Mouse (Mus musculus) limb, embryonic 11.5 days (tissue): Measurements from ENCODE around the gene Arhgap27. TPM values are rescaled to one million over a fixed set of nuclear protein-coding genes. Genes with fewer than 3 reads are reported as not detected.
A peak's percentile ranks its signal among the peaks of the same experiment; 100 is the strongest.

Experiments used
- ATAC-seq: fragments of 200-750 bp; cut with Nextera tagmentation; 2 replicates; pipeline ENCODE4 v1.8.0; 2017; ENCODE audit warnings: low read depth; ENCODE audit not compliant: insufficient number of reproducible peaks, low FRiP score, low TSS enrichment
- DNase-seq: peaks from one replicate; pipeline ENCODE4 v3.0.0-alpha.2; 2015; ENCODE audit warnings: low spot score
- H3K27ac ChIP-seq: fragments of 300-500 bp; sonication (generic); replicated peaks from 2 replicates; pipeline ENCODE4 v1.5.1; 2014; ENCODE audit warnings: low read depth, mild to moderate bottlenecking, low read length
- H3K27me3 ChIP-seq: fragments of 300-500 bp; sonication (generic); 2 replicates; pipeline ENCODE4 v1.6.1; 2014; ENCODE audit warnings: mild to moderate bottlenecking, low read length, mixed read lengths; ENCODE audit not compliant: control insufficient read depth, insufficient read depth
- H3K36me3 ChIP-seq: fragments of 300-500 bp; sonication (generic); 2 replicates; pipeline ENCODE4 v1.6.1; 2014; ENCODE audit warnings: mild to moderate bottlenecking, low read length, moderate library complexity, mixed read lengths; ENCODE audit not compliant: control insufficient read depth, insufficient read depth
- H3K4me1 ChIP-seq: fragments of 300-500 bp; sonication (generic); 2 replicates; pipeline ENCODE4 v1.6.1; 2014; ENCODE audit warnings: low read length, mixed read lengths; ENCODE audit not compliant: control insufficient read depth, insufficient read depth
- H3K4me2 ChIP-seq: fragments of 300-500 bp; sonication (generic); 2 replicates; pipeline ENCODE4 v1.6.1; 2014; ENCODE audit warnings: low read depth, mild to moderate bottlenecking, moderate library complexity; ENCODE audit not compliant: severe bottlenecking
- H3K4me3 ChIP-seq: fragments of 300-500 bp; sonication (generic); 2 replicates; pipeline ENCODE4 v1.5.1; 2014; ENCODE audit warnings: low read depth, low read length
- H3K9ac ChIP-seq: fragments of 300-500 bp; sonication (generic); 2 replicates; pipeline ENCODE4 v1.6.1; 2014; ENCODE audit warnings: mild to moderate bottlenecking, low read length
- H3K9me3 ChIP-seq: fragments of 300-500 bp; sonication (generic); 2 replicates; pipeline ENCODE4 v1.6.1; 2016; ENCODE audit warnings: low read length; ENCODE audit not compliant: control insufficient read depth
- WGBS: fragments of 180-500 bp; shearing (Covaris S2); extraction: QIAGEN DNeasy Blood & Tissue Kit; methylation state at CpG from one replicate; pipeline ENCODE4 v1.1.7; 2014; 5-methylcytosine and 5-hydroxymethylcytosine counted together
- polyA plus RNA-seq: library from polyadenylated mRNA; unstranded; fragments of >200 nt; fragmentation: Nextera tagmentation; extraction: Ambion mirVana; gene quantifications from 2 replicates; pipeline ENCODE4 v1.2.1, GENCODE M21; 2014

Gene Arhgap27
- polyA plus RNA-seq, 1 experiment from 2014 or later = 4.7 TPM

DNA sequence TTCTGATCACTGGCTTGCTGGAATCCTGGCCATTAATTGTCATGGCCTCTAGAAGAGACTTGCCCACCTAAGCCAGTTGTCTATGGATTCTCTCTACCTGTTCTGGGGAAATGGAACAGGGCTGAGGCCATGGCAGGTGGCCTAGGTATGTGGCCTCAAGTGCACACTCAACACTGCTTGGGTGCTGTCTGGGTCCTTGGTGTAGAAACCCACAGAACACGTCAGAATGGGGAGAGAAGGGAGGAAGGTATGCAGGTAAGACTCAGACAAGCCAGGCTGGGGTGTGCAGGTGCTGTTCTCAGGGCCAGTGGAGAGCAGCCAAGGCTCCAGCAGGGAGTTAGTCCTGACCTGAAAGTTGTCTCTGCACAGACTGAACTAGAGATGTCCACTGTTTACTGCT is 45.5 kb downstream of the Arhgap27 start:
- 85% methylated on average over 1 of the region's 1 CpGs for WGBS
- no peak overlapping the region for H3K4me3 ChIP-seq
- H3K27me3 ChIP-seq = no peaks in the 10 kb centered on the region
- H3K4me2 ChIP-seq = no peak overlapping the region
- no peak overlapping the region for H3K9ac ChIP-seq
- no peak overlapping the region for H3K27ac ChIP-seq
- H3K4me1 ChIP-seq = no peaks in the 10 kb centered on the region
- H3K36me3 ChIP-seq = no peaks in the 10 kb centered on the region; the same call in 1 of the 2 replicates
- ATAC-seq (no peak), DNase-seq (no peak)
- H3K9me3 ChIP-seq = no peaks in the 10 kb centered on the region

DNA sequence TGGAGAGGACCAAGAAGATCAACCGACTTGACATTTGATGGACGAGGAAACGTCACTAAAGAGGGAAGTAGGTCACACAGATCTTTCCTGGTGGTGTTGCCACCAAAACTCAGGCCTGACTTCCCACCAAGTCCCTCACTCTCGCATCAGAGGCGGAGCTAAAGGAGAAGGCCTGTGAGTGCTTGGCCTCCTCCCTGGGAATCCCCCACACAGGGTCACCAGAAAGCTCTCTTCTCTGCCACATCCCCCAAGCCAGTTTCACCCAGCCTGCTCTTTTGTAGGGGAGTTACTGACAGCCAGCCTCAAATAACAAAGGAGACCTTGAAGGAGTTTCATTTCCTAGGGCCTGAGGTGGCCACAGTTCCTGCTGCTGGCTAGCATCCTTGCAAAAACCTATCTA is 48.1 kb downstream of the Arhgap27 start:
- no peak overlapping the region for H3K4me2 ChIP-seq
- no peaks in the 10 kb centered on the region; the same call in 1 of the 2 replicates for H3K36me3 ChIP-seq
- peaks cover 3% of the 10 kb centered on the region; the same call in 1 of the 2 replicates for H3K4me1 ChIP-seq
- H3K27ac ChIP-seq = no peak overlapping the region
- ATAC-seq (no peak), DNase-seq (no peak)
- H3K9me3 ChIP-seq = no peaks in the 10 kb centered on the region
- H3K4me3 ChIP-seq = no peak overlapping the region
- WGBS = 82% methylated on average over 5 of the region's 5 CpGs
- no peak overlapping the region for H3K9ac ChIP-seq
- no peaks in the 10 kb centered on the region for H3K27me3 ChIP-seq

DNA sequence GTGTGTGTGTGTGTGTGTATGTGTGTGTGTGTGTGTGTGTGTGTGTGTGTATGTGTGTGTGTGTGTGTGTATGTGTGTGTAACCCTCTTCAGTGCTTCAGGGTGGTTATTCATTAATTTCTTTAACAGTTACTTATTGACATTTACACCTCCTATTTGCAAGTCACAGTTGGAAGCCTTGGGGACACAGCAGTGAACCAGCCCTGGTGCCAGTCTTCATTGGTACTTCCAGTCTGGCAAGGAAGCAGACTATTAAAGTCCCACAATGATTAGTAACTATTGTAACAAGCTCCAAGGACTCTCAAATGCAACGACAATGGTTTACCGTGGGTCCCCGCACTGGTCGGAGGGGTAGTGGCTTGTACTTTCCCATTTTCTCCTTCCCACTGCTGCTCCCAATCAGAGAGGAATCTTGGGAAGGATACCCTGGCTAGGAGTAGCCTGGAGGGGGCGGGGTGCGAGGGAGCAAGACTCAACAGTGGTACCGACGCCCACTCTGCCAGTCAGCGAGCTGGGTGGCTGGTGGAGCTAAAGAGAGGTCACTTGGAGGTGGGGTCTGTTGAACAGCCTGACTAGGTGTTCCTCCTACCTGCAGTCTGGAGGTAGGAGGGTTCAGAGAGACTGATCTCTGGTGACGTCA is 48.6 kb downstream of the Arhgap27 start:
- ATAC-seq (no peak), DNase-seq (no peak)
- WGBS = 67% methylated on average over 10 of the region's 10 CpGs
- H3K27ac ChIP-seq = no peak overlapping the region
- no peaks in the 10 kb centered on the region for H3K9me3 ChIP-seq
- H3K9ac ChIP-seq = no peak overlapping the region
- peaks cover 3% of the 10 kb centered on the region; the same call in 1 of the 2 replicates for H3K4me1 ChIP-seq
- H3K27me3 ChIP-seq = no peaks in the 10 kb centered on the region
- H3K4me2 ChIP-seq = no peak overlapping the region
- no peaks in the 10 kb centered on the region; the same call in 1 of the 2 replicates for H3K36me3 ChIP-seq
- H3K4me3 ChIP-seq = no peak overlapping the region

DNA sequence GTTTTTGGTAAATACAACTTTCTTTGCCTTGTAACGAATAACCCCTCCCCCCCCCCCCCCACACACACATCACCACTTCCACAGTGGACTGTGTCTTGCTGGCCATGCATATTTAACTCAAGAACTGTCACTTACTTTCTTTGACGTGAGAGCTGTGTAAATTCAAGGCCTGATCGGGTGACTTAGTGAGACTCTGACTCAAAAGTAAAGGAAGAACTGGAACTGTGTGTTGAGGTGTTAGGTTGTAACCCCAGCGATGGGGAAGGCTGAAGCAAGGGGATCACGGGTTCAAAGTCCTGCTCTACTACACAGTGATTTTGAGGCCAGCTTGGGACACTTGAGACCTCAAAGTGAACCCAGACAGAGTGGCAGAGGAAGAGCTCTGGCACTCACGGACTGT is 50.0 kb downstream of the Arhgap27 start:
- 82% methylated on average over 6 of the region's 6 CpGs for WGBS
- H3K36me3 ChIP-seq = no peaks in the 10 kb centered on the region; the same call in 1 of the 2 replicates
- H3K4me1 ChIP-seq = peaks cover 3% of the 10 kb centered on the region; the same call in 1 of the 2 replicates
- no peaks in the 10 kb centered on the region for H3K9me3 ChIP-seq
- no peak overlapping the region for H3K4me2 ChIP-seq
- ATAC-seq = no peak
- H3K9ac ChIP-seq = no peak overlapping the region
- no peaks in the 10 kb centered on the region for H3K27me3 ChIP-seq
- no peak overlapping the region for H3K27ac ChIP-seq
- DNase-seq = no peak
- H3K4me3 ChIP-seq = no peak overlapping the region

DNA sequence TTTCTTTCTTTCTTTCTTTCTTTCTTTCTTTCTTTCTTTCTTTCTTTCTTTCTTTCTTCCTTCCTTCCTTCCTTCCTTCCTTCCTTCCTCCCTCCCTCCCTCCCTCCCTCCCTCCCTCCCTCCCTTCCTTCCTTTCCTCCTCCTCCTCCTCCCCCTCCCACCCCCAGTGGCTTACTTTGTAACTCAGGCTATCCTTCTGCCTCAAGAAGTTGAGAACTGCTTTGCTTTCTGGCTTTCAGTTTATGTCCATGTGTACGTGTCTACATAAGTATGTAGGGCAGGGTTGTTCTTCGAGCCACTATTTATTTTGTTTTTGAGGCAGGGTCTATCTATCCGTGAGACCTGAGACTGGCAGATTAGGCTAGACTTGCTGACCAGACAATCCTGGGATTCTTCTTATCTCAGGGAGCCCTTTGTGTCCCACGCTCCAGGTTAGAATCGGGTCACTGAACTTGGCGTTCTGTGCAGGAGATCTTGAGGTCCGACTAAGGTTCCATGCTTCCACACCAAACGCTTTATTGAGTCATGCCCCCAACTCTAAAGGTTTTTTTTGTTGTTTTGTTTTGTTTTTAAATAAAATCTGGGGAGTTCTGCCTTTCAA is 50.7 kb downstream of the Arhgap27 start:
- no peak for ATAC-seq
- WGBS = 69% methylated on average over 8 of the region's 8 CpGs

DNA sequence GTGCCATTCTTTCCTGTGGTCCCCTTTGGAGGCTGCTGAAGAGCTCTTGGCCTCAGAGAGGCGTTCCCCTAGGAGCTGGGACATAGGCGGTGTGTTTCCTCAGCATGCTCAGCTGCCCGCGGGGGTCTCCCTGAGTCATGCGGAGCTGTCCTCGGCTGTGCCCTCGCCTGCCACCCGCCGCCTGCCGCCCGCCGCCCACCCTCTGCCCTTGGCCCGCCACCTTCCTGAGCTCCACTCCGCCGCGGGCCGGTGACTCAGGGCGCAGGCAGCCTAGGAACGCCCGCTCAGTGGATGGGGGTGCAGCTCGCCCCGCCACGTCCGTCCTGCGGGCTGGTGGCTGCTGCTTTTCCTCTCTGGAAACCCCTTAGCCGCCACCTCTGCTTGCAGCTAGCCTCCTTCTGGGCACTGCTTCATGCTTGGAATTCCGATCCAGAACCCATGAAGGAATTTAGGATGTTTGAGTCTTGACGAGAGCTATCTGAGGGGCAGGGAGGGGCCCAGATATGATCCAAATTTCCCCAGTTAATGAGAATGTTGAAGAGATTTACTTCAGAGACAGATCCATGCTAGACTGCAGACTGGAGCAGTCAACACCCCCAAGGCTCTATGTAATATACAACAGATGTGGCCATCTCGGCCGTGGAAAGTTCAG is 51.4 kb downstream of the Arhgap27 start:
- H3K36me3 ChIP-seq = no peaks in the 10 kb centered on the region; the same call in 1 of the 2 replicates
- ATAC-seq = peak; percentile 45; the same call in 1 of the 2 replicates
- DNase-seq = peak; percentile 80
- H3K27ac ChIP-seq = peak overlapping the region; percentile 70
- peak overlapping the region; percentile 52 for H3K9ac ChIP-seq
- 1% methylated on average over 30 of the region's 30 CpGs for WGBS
- peak overlapping the region; percentile 31 for H3K4me3 ChIP-seq
- H3K9me3 ChIP-seq = no peaks in the 10 kb centered on the region
- peak overlapping the region; percentile 60 for H3K4me2 ChIP-seq
- H3K4me1 ChIP-seq = peaks cover 3% of the 10 kb centered on the region; the same call in 1 of the 2 replicates
- H3K27me3 ChIP-seq = no peaks in the 10 kb centered on the region

More for the DNA sequence above, 50.7 kb downstream of the Arhgap27 start:
- Histone ChIP-seq H3K27ac (no peak overlapping the region), H3K9me3 (no peaks in the 10 kb centered on the region), H3K4me2 (no peak overlapping the region), H3K9ac (no peak overlapping the region), H3K27me3 (no peaks in the 10 kb centered on the region), H3K4me1 (peaks cover 3% of the 10 kb centered on the region; the same call in 1 of the 2 replicates), H3K4me3 (no peak overlapping the region), H3K36me3 (no peaks in the 10 kb centered on the region; the same call in 1 of the 2 replicates)
- no peak for DNase-seq

DNA sequence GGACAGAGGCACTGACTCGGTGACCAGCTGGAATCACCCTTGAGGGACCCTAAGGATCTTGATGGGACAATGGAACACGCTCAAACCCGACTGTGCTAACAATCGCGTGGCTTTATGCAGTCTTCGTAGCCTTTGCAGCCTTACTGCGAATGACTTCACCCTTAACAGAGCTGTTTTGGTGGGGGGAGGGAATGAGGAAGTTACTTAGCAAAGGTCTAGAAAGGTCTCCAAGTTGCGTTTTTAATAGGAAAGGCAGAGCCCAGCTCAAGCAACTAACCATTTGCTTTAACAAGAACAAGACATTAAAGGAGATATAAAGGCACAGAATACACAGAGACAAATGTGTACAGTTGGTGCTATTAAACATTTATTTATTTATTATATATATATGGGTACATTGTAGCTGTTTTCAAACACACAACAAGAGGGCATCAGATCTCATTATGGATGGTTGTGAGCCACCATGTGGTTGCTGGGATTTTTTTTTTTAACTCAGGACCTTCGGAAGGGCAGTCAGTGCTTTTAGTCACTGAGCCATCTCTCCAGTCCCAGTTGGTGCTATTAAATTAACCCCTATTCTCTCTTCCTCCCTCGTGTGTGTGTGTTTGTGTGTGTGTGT is 53.4 kb downstream of the Arhgap27 start:
- no peak overlapping the region for H3K27ac ChIP-seq
- no peak for ATAC-seq
- no peak overlapping the region for H3K4me3 ChIP-seq
- no peak overlapping the region for H3K4me2 ChIP-seq
- DNase-seq = no peak
- WGBS = 84% methylated on average over 10 of the region's 10 CpGs
- H3K36me3 ChIP-seq = no peaks in the 10 kb centered on the region
- no peaks in the 10 kb centered on the region for H3K9me3 ChIP-seq
- H3K9ac ChIP-seq = no peak overlapping the region
- H3K27me3 ChIP-seq = no peaks in the 10 kb centered on the region
- peaks cover 3% of the 10 kb centered on the region; the same call in 1 of the 2 replicates for H3K4me1 ChIP-seq

DNA sequence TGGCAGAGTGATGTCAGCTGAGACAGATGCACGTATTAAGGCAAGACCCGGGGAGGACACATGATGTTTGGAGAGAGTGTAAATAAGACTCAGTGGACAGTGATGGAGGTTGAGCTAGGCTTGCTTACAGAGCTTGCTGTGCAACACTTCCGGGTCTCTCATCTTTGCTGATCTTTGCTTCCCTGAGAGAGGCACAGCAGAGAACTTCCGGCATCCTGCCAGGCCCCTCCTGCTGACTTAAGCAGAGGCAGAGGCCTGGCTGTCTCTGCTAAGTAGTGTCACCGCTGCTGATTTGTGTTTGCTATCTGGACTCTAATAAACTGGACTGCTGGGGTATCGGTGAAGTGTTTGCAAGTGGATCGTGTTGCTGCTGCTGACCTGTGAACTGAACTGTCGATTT is 55.6 kb downstream of the Arhgap27 start:
- Histone ChIP-seq H3K4me1 (peaks cover 3% of the 10 kb centered on the region; the same call in 1 of the 2 replicates), H3K36me3 (no peaks in the 10 kb centered on the region), H3K27me3 (no peaks in the 10 kb centered on the region), H3K4me2 (no peak overlapping the region), H3K4me3 (no peak overlapping the region), H3K9ac (no peak overlapping the region), H3K9me3 (no peaks in the 10 kb centered on the region), H3K27ac (no peak overlapping the region)
- DNase-seq (no peak), ATAC-seq (no peak)
- WGBS = 66% methylated on average over 8 of the region's 8 CpGs
